Mouse (Mus musculus) thymus, adult 2 months (tissue): ENCODE results near the gene Nupr1. TPM values are rescaled to one million over a fixed set of nuclear protein-coding genes. Genes with fewer than 3 reads are reported as not detected.

Source experiments
- DNase-seq: peaks from one replicate; pipeline ENCODE4 v3.0.0; 2021
- H3K27ac ChIP-seq: fragments of 200-500 bp; 2 replicates; pipeline ENCODE4 v1.5.1; 2012; ENCODE audit warnings: low read length, control low read depth; ENCODE audit not compliant: control insufficient read depth, insufficient read depth
- H3K27me3 ChIP-seq: fragments of 200-500 bp; 2 replicates; pipeline ENCODE4 v1.6.1; 2012; ENCODE audit warnings: mild to moderate bottlenecking, low read length, moderate library complexity, mixed read lengths; ENCODE audit not compliant: control insufficient read depth, insufficient read depth
- H3K36me3 ChIP-seq: fragments of 200-500 bp; 2 replicates; pipeline ENCODE4 v1.6.1; 2012; ENCODE audit warnings: mild to moderate bottlenecking, low read length, moderate library complexity; ENCODE audit not compliant: control insufficient read depth, insufficient read depth
- H3K4me1 ChIP-seq: fragments of 200-500 bp; replicated peaks from 2 replicates; pipeline ENCODE4 v1.6.1; 2012; ENCODE audit warnings: low read length; ENCODE audit not compliant: control insufficient read depth, insufficient read depth
- H3K4me3 ChIP-seq: fragments of 200-500 bp; 2 replicates; pipeline ENCODE4 v1.5.1; 2012; ENCODE audit warnings: mild to moderate bottlenecking, low read length, control low read depth, moderate library complexity; ENCODE audit not compliant: control insufficient read depth, insufficient read depth
- CTCF ChIP-seq: fragments of 200-500 bp; IDR thresholded peaks from 2 replicates; pipeline ENCODE4 v1.5.1; 2012; ENCODE audit warnings: mild to moderate bottlenecking, control low read depth, low read length, moderate library complexity, borderline replicate concordance; ENCODE audit not compliant: control insufficient read depth, poor library complexity, insufficient read depth; ENCODE audit errors: extremely low read depth
- POLR2A ChIP-seq: fragments of 200-500 bp; IDR thresholded peaks from 2 replicates; pipeline ENCODE4 v1.6.1; 2012; ENCODE audit warnings: mild to moderate bottlenecking, low read length, control low read depth, moderate library complexity; ENCODE audit not compliant: control insufficient read depth, poor library complexity, insufficient read depth; ENCODE audit errors: extremely low read depth
- WGBS: fragments of 180-500 bp; shearing (Covaris S2); methylation state at CpG from one replicate; pipeline ENCODE4 v1.1.7; 2018; 5-methylcytosine and 5-hydroxymethylcytosine counted together
- polyA plus RNA-seq: library from polyadenylated mRNA; depleted of rRNA; stranded (reverse); fragments of >200 nt; gene quantifications from 2 replicates; pipeline ENCODE4 v1.2.3, GENCODE M21; 2012

Gene Nupr1
- polyA plus RNA-seq, 1 experiment: 7.1 TPM

- Histone ChIP-seq H3K4me1 (peaks cover 5% of the 10 kb centered on the region), H3K27me3 (no peaks in the 10 kb centered on the region), H3K36me3 (no peaks in the 10 kb centered on the region; the same call in 1 of the 2 replicates), H3K4me3 (no peak overlapping the region), H3K27ac (no peak overlapping the region)
- no peak for DNase-seq
- TF ChIP-seq CTCF (no peak), POLR2A (no peak)
- WGBS: 75% methylated on average over 1 of the region's 1 CpGs
These were observed 26.9 kb upstream of the Nupr1 start for GRCm38 (mm10) chr7:126657522-126657921.

GRCm38 (mm10) chr7:126655695-126656094, 25.0 kb upstream of the Nupr1 start:
- Histone ChIP-seq H3K27me3 (no peaks in the 10 kb centered on the region), H3K27ac (peak overlapping the region; percentile 61)
- 45% methylated on average over 3 of the region's 3 CpGs for WGBS

GRCm38 (mm10) chr7:126653991-126654390, 23.3 kb upstream of the Nupr1 start:
- WGBS: 35% methylated on average over 2 of the region's 2 CpGs
- H3K27me3 ChIP-seq: no peaks in the 10 kb centered on the region
- DNase-seq: no peak
- no peak overlapping the region for H3K27ac ChIP-seq
- H3K36me3 ChIP-seq: no peaks in the 10 kb centered on the region
- peaks cover 5% of the 10 kb centered on the region for H3K4me1 ChIP-seq
- H3K4me3 ChIP-seq: no peak overlapping the region
- TF ChIP-seq POLR2A (no peak), CTCF (no peak)

More at GRCm38 (mm10) chr7:126655695-126656094, 25.0 kb upstream of the Nupr1 start:
- H3K36me3 ChIP-seq: no peaks in the 10 kb centered on the region
- peaks cover 5% of the 10 kb centered on the region for H3K4me1 ChIP-seq
- TF ChIP-seq CTCF (no peak), POLR2A (no peak)
- DNase-seq: peak; percentile 16
- H3K4me3 ChIP-seq: no peak overlapping the region

- TF ChIP-seq POLR2A: no peak
- TF ChIP-seq CTCF: no peak
- 93% methylated on average over 2 of the region's 2 CpGs for WGBS
- no peaks in the 10 kb centered on the region for H3K27me3 ChIP-seq
- H3K27ac ChIP-seq: no peak overlapping the region
- H3K4me3 ChIP-seq: no peak overlapping the region
- H3K4me1 ChIP-seq: peaks cover 2% of the 10 kb centered on the region
- H3K36me3 ChIP-seq: no peaks in the 10 kb centered on the region
- DNase-seq: no peak
These were observed 20.2 kb upstream of the Nupr1 start for GRCm38 (mm10) chr7:126650852-126651251.

- TF ChIP-seq CTCF (peak; percentile 66; the same call in 1 of the 2 replicates), POLR2A (peak; percentile 92)
These were observed 18.8 kb upstream of the Nupr1 start, which contains the start of gene Sgf29 for GRCm38 (mm10) chr7:126649231-126650051. TSS of gene Sgf29 (plus strand) at chr7:126649309.

GRCm38 (mm10) chr7:126648486-126648885, 17.8 kb upstream of the Nupr1 start:
- H3K27me3 ChIP-seq: no peaks in the 10 kb centered on the region
- H3K36me3 ChIP-seq: no peaks in the 10 kb centered on the region
- 88% methylated on average over 4 of the region's 4 CpGs for WGBS
- no peak for DNase-seq
- H3K4me1 ChIP-seq: no peaks in the 10 kb centered on the region
- TF ChIP-seq CTCF: no peak
- no peak overlapping the region for H3K4me3 ChIP-seq
- H3K27ac ChIP-seq: no peak overlapping the region

More at GRCm38 (mm10) chr7:126649231-126650051, 18.8 kb upstream of the Nupr1 start, which contains the start of gene Sgf29:
- H3K4me1 ChIP-seq: no peaks in the 10 kb centered on the region
- H3K4me3 ChIP-seq: peak within 1 kb of the TSS; percentile 59
- H3K27ac ChIP-seq: peak within 1 kb of the TSS; percentile 55
- no peaks in the 10 kb centered on the region for H3K36me3 ChIP-seq
- DNase-seq: peak; percentile 93
- 1% methylated on average over 57 of the region's 57 CpGs for WGBS
- H3K27me3 ChIP-seq: no peaks in the 10 kb centered on the region

GRCm38 (mm10) chr7:126645708-126646107, 15.0 kb upstream of the Nupr1 start:
- no peaks in the 10 kb centered on the region for H3K4me1 ChIP-seq
- DNase-seq: no peak
- no peak overlapping the region for H3K27ac ChIP-seq
- WGBS: 69% methylated on average over 5 of the region's 5 CpGs
- H3K36me3 ChIP-seq: no peaks in the 10 kb centered on the region
- H3K27me3 ChIP-seq: no peaks in the 10 kb centered on the region
- H3K4me3 ChIP-seq: no peak overlapping the region
- TF ChIP-seq POLR2A (no peak), CTCF (no peak)
